Mouse (Mus musculus) liver, adult 2 months (tissue): Measurements from ENCODE around the gene Piwil4. TPM values are rescaled to one million over a fixed set of nuclear protein-coding genes. Genes with fewer than 3 reads are reported as not detected.
A peak's percentile ranks its signal among the peaks of the same experiment; 100 is the strongest.

Experiments used
- DNase-seq: peaks from one replicate; pipeline ENCODE4 v3.0.0-alpha.2; 2011; ENCODE audit warnings: low read depth, low spot score; ENCODE audit errors: extremely low read depth
- H3K27ac ChIP-seq: fragments of 200-500 bp; replicated peaks from 2 replicates; pipeline ENCODE4 v1.5.1; 2012; ENCODE audit warnings: low read depth, mild to moderate bottlenecking, control low read depth, inconsistent platforms, low read length; ENCODE audit not compliant: insufficient read depth
- H3K27me3 ChIP-seq: fragments of 200-500 bp; 2 replicates; pipeline ENCODE4 v1.6.1; 2012; ENCODE audit warnings: mild to moderate bottlenecking, moderate library complexity, low read length, inconsistent platforms; ENCODE audit not compliant: control insufficient read depth, insufficient read depth
- H3K36me3 ChIP-seq: fragments of 200-500 bp; 2 replicates; pipeline ENCODE4 v1.6.1; 2012; ENCODE audit warnings: low read length, inconsistent platforms; ENCODE audit not compliant: control insufficient read depth, insufficient read depth
- H3K4me1 ChIP-seq: fragments of 200-500 bp; 2 replicates; pipeline ENCODE4 v1.6.1; 2011; ENCODE audit warnings: low read length; ENCODE audit not compliant: control insufficient read depth, insufficient read depth
- H3K4me3 ChIP-seq: fragments of 200-500 bp; 2 replicates; pipeline ENCODE4 v1.5.1; 2011; ENCODE audit warnings: low read depth, mild to moderate bottlenecking, control low read depth, low read length, moderate library complexity; ENCODE audit not compliant: insufficient read depth
- H3K79me2 ChIP-seq: fragments of 200-500 bp; 2 replicates; pipeline ENCODE4 v1.6.1; 2012; ENCODE audit warnings: inconsistent platforms, mild to moderate bottlenecking, low read length, moderate library complexity; ENCODE audit not compliant: control insufficient read depth, insufficient read depth
- H3K9ac ChIP-seq: fragments of 200-500 bp; 2 replicates; pipeline ENCODE4 v1.6.1; 2012; ENCODE audit warnings: low read depth, mild to moderate bottlenecking, control low read depth, inconsistent platforms, low read length
- CTCF ChIP-seq: fragments of 200-500 bp; IDR thresholded peaks from 2 replicates; pipeline ENCODE4 v1.5.1; 2011; ENCODE audit warnings: low read depth, low read length, control low read depth
- POLR2A ChIP-seq: fragments of 200-500 bp; IDR thresholded peaks from 2 replicates; pipeline ENCODE4 v1.6.1; 2011; ENCODE audit warnings: low read length, control low read depth; ENCODE audit not compliant: insufficient read depth; ENCODE audit errors: extremely low read depth
- WGBS: fragments of 180-500 bp; shearing (Covaris S2); methylation state at CpG from one replicate; pipeline ENCODE4 v1.1.7; 2018; 5-methylcytosine and 5-hydroxymethylcytosine counted together
- polyA plus RNA-seq: library from polyadenylated mRNA; depleted of rRNA; stranded (reverse); fragments of >200 nt; gene quantifications from 2 replicates; pipeline ENCODE4 v1.2.3, GENCODE M21; 2012
- total RNA-seq: library from RNA; depleted of rRNA; stranded (reverse); fragments of >200 nt; gene quantifications from 2 replicates; pipeline ENCODE4 v1.2.3, GENCODE M21; 2014

Piwil4 gene
- total and polyA plus RNA-seq, 2 experiments, result not detected

- no peaks in the 10 kb centered on the region for H3K4me1 ChIP-seq
- no peak for DNase-seq
- H3K9ac ChIP-seq, result no peak overlapping the region
- WGBS, result 91% methylated on average over 2 of the region's 2 CpGs
- no peak for TF ChIP-seq CTCF
- TF ChIP-seq POLR2A, result no peak
- H3K27me3 ChIP-seq, result peaks cover 2% of the 10 kb centered on the region; the same call in 1 of the 2 replicates
- H3K79me2 ChIP-seq, result no peaks in the 10 kb centered on the region
- H3K36me3 ChIP-seq, result no peaks in the 10 kb centered on the region
- H3K27ac ChIP-seq, result no peak overlapping the region
- H3K4me3 ChIP-seq, result no peak overlapping the region
Measured at GRCm38 (mm10) chr9:14772074-14772473, 31.5 kb upstream of the Piwil4 start.

DNA sequence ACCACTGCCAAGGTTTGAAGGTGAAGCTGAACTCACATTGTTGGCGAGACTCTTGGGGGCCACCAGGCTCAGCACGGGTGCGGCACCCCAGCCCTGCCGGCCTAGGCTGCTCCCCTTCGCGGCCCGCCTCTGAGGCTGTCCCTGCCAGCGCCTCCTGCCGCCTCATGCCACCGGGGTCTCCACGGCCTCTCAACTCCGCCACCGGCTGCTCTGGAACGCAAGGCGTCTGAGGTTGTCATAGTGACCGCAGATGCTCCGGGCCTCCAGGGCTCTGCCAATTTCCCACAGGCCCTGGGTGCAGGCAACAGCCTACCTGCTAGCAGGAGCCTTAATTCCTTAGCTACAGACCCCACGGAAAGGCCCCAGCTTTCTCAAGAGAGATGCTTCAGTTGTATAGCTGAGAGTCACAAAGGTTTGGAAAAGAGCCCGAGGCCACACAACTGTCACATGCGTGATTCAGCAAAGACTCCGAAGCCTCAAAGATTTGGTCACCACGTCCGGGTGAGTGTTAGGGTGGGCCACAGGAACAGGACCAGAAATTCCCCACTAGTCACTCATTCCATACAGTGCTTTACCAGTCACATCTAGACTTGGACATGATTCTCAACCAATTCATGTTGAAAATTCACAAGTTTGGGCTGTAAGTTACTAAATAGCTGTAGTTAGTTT, 30.4 kb upstream of the Piwil4 start, which contains the start of gene 1700012B09Rik:
TSS of gene 1700012B09Rik (minus strand) at position 228 of the 669 bp plus-strand sequence.
- WGBS, result 33% methylated on average over 23 of the region's 23 CpGs
- TF ChIP-seq CTCF (no peak), POLR2A (no peak)

DNA sequence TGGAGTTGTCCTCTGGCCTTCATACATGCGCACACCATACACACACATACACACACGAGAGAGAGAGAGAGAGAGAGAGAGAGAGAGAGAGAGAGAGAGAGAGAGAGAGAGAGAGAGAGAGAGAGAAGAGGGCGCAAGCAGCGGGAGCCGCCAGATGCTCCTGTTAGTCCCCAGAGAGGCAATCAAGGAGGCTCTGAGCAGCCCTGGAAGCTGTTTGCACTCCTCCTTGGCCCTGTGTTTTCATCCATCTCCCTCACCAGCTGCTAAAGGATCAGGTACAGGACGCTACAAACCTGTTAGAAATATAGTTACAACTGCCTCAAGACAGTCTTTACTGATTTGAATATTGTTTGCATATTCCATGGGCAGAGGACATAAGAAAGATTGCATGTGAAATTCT, 29.3 kb upstream of the Piwil4 start:
- no peaks in the 10 kb centered on the region for H3K79me2 ChIP-seq
- H3K9ac ChIP-seq, result no peak overlapping the region

More for the DNA sequence above, 30.4 kb upstream of the Piwil4 start, which contains the start of gene 1700012B09Rik:
- Histone ChIP-seq H3K27ac (no peak within 1 kb of the TSS), H3K27me3 (peaks cover 2% of the 10 kb centered on the region; the same call in 1 of the 2 replicates), H3K36me3 (no peaks in the 10 kb centered on the region), H3K4me3 (no peak within 1 kb of the TSS), H3K79me2 (no peaks in the 10 kb centered on the region), H3K4me1 (no peaks in the 10 kb centered on the region), H3K9ac (no peak within 1 kb of the TSS)
- no peak for DNase-seq

GRCm38 (mm10) chr9:14764765-14765164, 24.2 kb upstream of the Piwil4 start:
- DNase-seq, result peak; percentile 8

More for the DNA sequence above, 29.3 kb upstream of the Piwil4 start:
- H3K4me3 ChIP-seq, result no peak overlapping the region
- peaks cover 2% of the 10 kb centered on the region; the same call in 1 of the 2 replicates for H3K27me3 ChIP-seq
- H3K4me1 ChIP-seq, result no peaks in the 10 kb centered on the region
- no peaks in the 10 kb centered on the region for H3K36me3 ChIP-seq
- DNase-seq, result no peak
- TF ChIP-seq POLR2A (no peak), CTCF (no peak)
- WGBS, result 66% methylated on average over 5 of the region's 6 CpGs
- H3K27ac ChIP-seq, result no peak overlapping the region

DNA sequence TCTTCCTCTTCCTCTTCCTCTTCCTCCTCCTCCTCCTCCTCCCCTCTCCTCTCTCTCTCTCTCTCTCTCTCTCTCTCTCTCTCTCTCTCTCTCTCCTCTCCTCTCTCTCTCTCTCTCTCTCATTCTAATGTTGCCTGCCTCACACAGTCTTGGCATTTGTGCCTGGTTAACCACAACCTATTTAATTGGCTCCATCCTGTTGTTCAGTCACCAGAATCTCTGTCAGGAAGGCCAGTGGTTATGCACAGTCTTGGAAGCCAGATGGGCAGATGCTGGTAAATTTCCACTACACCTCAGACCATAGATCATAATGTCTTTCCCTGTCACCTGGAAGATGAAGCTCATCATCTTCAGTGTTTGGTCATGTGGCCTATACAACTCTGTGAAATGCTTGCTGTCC, 18.7 kb upstream of the Piwil4 start:
- no peak overlapping the region for H3K9ac ChIP-seq
- TF ChIP-seq CTCF, result no peak
- no peak for TF ChIP-seq POLR2A
- H3K27me3 ChIP-seq, result no peaks in the 10 kb centered on the region
- H3K4me1 ChIP-seq, result no peaks in the 10 kb centered on the region
- no peaks in the 10 kb centered on the region for H3K79me2 ChIP-seq
- no peak for DNase-seq
- no peak overlapping the region for H3K27ac ChIP-seq
- no peak overlapping the region for H3K4me3 ChIP-seq
- no peaks in the 10 kb centered on the region for H3K36me3 ChIP-seq

More at GRCm38 (mm10) chr9:14764765-14765164, 24.2 kb upstream of the Piwil4 start:
- H3K27ac ChIP-seq, result no peak overlapping the region
- TF ChIP-seq POLR2A, result no peak
- no peak for TF ChIP-seq CTCF
- H3K36me3 ChIP-seq, result no peaks in the 10 kb centered on the region
- H3K9ac ChIP-seq, result no peak overlapping the region
- 18% methylated on average over 7 of the region's 7 CpGs for WGBS
- no peak overlapping the region for H3K4me3 ChIP-seq
- H3K4me1 ChIP-seq, result no peaks in the 10 kb centered on the region
- H3K79me2 ChIP-seq, result no peaks in the 10 kb centered on the region
- no peaks in the 10 kb centered on the region; the same call in 1 of the 2 replicates for H3K27me3 ChIP-seq

DNA sequence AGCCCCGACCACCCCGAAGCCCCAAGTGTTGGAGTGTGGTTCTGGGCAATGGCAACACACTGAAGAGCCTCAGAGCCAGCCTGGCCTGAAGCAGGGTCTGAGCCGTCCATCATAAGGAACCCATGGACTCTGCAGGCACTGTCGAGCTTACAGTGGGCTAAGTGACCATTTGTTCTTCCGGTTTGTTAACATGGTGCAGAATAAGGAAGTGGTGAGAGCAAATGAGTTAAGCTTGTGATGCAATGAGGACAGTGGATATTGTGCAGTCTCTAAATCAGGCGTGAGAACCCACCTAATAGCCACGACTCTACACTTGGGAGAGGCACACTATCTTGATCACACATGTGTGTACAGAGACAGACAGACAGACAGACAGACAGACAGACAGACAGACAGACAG, 18.1 kb upstream of the Piwil4 start:
- Histone ChIP-seq H3K4me3 (no peak overlapping the region), H3K79me2 (no peaks in the 10 kb centered on the region), H3K27me3 (no peaks in the 10 kb centered on the region), H3K36me3 (no peaks in the 10 kb centered on the region), H3K27ac (no peak overlapping the region), H3K4me1 (no peaks in the 10 kb centered on the region), H3K9ac (no peak overlapping the region)
- peak; percentile 5 for DNase-seq
- WGBS, result 59% methylated on average over 7 of the region's 7 CpGs
- TF ChIP-seq CTCF (no peak), POLR2A (no peak)
